Mouse (Mus musculus): Measurements from ENCODE around the gene Slc25a20.
"Not testable (repeated sequence)": the region's sequence is repeated elsewhere in the genome, so short reads cannot be mapped to it uniquely, and the experiment has no call there.

The Slc25a20 gene

DNA sequence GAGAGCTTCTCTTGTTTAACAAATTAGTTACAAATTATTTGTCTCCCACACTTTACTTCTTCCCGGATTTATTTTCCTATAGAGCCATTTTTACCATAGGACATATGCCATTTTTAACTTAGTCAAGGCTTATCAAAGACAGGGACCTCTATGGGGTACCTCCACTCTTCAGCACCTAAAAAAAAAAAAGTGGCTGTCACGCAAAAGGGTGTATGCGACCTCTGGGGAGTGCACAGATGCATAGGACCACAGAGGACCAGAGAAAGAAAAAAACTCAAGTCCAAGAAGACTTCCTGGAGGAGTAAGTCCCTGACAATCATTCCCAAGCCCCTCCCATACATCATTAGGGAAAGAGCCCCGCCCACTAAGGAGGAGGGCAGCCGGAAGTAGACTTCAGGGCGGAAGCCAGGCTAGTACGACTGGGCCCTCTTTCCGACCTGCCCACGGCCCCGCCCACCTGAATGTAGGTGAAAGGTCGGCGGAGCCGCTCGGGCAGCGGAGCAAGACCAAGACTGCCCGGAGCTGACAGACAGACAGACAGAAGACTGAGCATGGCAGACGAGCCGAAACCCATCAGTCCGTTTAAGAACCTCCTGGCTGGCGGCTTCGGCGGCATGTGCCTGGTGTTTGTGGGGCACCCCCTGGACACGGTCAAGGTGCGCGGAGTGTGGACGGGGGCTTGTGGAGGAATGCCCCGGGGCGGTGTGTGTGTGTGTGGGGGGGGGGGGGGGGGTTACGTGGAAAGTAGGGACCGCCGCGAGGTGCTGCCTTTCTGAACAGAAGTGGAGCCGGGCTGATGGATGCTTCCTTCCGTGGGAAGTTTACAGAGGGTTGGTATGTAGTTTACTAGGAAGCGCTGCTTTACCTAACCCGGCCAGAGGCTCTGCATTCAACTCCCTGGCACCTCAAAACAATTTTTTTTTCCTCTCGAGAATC, at the start of gene Slc25a20:
TSS of gene Slc25a20 (plus strand) at position 412 of the 936 bp plus-strand sequence.
- peak; percentile 56; the same call in 1 of the 2 replicates for ATAC-seq (ENCODE audit: insufficient number of reproducible peaks, low FRiP score, low TSS enrichment)

DNA sequence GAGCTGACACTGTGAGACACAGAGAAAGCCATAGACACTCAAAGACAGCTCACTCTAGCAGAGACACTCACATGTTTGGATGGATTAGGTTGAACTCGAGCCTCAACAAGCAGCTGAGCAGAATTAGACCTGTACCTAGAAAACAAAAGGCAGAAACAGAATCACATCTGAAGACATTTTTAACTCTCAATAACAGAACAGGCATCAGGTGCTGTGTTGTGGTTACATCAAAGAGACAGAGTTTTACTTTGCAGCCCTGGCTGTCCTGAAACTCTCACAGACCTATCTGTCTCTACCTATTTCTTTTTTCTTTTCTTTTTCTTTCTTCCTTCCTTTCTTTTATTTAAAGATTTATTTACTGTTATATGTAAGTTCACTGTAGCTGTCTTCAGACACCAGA, 44.6 kb upstream of the Slc25a20 start:
- ATAC-seq (ENCODE audit: insufficient number of reproducible peaks, low FRiP score, low TSS enrichment), result no peak

DNA sequence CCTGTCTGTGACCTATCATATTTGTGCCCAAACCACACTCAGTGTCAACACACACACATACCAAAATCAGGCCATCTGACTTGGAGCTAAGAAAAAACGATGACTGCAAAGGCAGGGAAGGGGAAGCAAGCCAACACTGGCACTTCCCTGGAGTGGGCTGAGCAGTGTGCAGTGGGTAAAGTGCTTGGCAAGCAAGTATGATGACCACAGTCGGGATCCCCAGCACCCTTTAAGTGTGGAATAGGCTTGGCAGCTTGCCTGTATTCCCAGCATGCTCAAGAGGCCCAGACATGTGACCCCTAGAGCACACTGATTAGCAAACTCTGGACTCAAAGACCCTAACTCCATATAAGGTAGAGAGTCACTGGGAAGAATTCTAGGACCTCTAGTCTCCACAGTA, 35.4 kb upstream of the Slc25a20 start:
- no peak for ATAC-seq (ENCODE audit: insufficient number of reproducible peaks, low FRiP score, low TSS enrichment)

DNA sequence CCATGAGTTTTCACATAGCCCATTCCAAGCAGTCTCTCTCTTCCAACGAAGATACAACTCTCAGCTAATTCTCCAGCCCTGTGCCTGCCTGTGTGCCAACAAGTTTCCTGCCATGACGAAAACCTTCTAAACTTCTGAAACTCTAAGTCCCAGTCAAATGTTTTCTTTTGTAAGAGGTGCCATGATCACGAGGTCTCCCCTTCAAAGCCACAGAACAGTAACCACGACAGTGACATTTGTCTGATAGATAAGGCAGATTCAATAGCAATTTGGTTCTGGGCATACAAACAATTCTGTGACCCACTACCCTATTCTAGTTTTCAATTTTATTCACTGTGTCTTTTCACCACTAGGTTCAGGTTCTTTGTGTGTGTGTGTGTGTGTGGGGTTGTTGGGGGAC, 33.7 kb upstream of the Slc25a20 start:
- ATAC-seq (ENCODE audit: insufficient number of reproducible peaks, low FRiP score, low TSS enrichment), result no peak

DNA sequence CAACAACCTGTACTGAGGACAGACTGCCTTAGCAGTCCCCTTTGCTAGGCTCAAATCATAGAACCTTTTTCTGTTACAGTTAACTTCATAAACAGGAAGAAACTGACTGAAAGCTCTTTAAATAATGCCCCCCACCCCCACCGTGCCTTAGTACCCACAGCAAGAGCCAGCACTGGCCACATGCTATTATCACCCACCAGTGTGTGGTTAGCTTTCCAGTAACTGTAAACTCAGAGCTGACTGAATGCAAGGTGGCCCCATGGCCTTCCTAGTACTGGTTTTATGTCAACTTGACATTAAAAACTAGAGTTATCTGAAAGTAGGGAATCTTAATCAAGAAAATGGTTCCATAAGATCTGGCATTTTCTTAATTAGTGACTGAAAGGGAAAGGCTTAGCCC, 31.2 kb upstream of the Slc25a20 start:
- ATAC-seq (ENCODE audit: insufficient number of reproducible peaks, low FRiP score, low TSS enrichment), result no peak

DNA sequence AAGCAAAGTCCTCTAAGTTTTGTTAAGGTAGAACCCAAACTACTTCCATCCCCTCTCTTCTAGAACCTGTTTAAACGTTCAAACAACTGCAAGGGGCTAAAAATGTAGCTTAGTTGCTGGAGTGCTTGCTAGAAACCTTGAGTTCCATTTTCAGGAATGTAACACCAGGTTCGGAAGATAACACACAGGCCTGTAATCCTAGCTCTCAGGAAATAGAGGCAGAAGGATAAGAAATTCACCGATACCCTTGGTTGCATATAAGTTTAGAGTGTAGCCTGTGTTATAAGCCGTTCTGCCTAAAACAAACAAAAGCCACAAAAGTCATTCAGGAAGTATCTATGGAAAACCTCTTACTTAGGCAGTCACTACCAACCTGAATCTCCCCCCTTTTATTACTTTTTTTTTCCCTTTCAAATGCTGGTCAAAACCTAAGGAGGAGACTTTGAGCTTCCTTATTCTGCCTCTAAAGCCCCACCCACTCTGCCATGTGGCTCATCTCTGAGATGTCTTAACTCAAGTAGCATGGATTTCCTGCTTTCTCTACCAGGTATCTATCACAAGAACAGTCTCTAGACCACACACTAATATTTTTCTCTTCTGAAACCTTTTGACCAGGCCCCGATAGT, 30.1 kb upstream of the Slc25a20 start:
- no peak for ATAC-seq (ENCODE audit: insufficient number of reproducible peaks, low FRiP score, low TSS enrichment)

DNA sequence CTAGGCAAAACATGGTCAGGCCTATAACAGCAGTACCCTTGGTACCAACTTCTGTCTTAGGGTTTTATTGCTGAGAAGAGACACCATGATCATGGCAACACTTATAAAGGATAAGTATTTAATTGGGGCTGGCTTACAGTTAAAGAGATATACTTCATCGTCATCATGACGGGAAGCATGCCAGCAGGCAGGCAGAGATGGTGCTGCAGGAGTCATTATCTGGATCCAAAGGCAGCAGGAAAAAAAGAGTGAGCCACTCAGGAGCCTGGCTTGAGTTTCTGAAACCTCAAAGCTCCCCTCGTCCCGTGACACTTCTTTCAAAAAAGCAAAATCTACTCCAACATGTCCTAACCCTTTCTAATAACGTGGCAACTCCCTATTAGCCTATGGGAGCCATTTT, 29.5 kb upstream of the Slc25a20 start:
- ATAC-seq (ENCODE audit: insufficient number of reproducible peaks, low FRiP score, low TSS enrichment), result no peak

DNA sequence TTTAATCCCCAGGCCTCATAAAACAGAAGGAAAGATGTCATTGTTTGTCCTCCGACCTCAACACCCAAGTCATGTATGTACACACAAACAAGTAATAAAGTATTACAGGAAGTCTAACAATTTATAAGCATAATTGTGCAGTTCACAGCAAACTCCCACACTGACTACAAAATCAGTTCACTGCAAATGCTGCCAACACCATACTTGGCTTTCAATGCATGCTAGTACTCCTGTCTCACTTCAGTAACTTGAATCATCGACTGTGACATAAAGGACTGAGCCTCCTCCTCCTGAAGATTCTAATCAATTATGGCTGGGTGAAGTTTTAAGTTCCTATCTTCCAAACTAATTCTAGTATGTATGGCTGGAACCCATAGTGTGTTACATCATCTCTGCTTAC, 28.0 kb upstream of the Slc25a20 start:
- no peak for ATAC-seq (ENCODE audit: insufficient number of reproducible peaks, low FRiP score, low TSS enrichment)

DNA sequence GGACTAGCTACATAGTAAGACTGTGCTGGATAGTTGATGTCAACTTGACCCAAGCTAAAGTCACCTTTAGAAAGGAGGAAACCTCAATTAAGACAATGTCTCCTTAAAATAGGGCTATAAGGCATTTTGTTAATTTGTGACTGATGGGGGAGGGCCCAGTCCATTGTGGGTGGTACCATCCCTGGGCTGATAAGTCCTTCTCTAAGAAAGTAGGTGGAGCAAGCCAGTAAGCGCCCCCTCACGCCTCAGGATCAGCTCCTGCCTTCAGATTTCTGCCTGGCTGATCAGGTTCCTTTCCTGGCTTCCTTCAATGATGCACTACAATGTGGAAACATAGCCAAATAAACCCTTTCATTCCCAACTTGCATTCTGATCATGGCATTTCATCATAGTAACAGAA, 26.5 kb upstream of the Slc25a20 start:
- no peak for ATAC-seq (ENCODE audit: insufficient number of reproducible peaks, low FRiP score, low TSS enrichment)

DNA sequence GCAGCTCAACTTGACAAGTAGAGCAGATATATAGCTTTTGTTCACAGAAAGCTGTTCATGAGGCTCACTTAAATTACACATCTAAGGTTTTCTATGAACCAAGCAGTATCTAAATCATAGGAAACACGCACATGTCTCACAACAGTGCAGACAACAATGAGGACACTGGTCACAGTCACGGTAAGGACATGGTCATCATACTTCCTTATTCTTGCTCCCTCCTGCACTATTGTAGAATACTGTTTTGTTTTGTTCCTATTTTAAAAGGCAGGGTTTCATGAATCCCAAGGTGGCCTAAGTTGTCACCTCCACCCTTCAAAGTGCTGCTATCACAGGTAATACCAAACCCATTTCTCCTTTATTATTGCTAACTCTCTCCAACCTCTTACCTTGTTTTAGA, 22.1 kb upstream of the Slc25a20 start:
- no peak for ATAC-seq (ENCODE audit: insufficient number of reproducible peaks, low FRiP score, low TSS enrichment)

DNA sequence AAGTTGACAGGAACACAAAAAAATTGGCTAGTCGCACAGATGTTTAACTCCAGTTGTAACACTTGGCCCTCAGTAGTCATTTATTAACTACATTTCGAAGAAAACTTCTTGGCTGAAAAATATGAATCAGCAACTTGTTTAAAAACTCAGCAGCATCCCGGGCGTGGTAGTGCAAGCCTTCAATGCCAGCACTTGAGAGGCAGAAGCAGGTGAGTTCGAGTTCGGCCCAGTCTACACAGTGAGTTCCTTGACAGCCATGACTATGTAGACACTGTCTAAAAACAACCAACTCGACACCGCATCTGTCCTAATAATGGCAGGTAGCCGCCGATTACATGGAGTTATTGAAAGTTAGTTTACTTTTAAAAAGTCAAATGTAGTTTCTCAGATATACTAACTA, 13.7 kb upstream of the Slc25a20 start:
- ATAC-seq (ENCODE audit: insufficient number of reproducible peaks, low FRiP score, low TSS enrichment), result no peak

DNA sequence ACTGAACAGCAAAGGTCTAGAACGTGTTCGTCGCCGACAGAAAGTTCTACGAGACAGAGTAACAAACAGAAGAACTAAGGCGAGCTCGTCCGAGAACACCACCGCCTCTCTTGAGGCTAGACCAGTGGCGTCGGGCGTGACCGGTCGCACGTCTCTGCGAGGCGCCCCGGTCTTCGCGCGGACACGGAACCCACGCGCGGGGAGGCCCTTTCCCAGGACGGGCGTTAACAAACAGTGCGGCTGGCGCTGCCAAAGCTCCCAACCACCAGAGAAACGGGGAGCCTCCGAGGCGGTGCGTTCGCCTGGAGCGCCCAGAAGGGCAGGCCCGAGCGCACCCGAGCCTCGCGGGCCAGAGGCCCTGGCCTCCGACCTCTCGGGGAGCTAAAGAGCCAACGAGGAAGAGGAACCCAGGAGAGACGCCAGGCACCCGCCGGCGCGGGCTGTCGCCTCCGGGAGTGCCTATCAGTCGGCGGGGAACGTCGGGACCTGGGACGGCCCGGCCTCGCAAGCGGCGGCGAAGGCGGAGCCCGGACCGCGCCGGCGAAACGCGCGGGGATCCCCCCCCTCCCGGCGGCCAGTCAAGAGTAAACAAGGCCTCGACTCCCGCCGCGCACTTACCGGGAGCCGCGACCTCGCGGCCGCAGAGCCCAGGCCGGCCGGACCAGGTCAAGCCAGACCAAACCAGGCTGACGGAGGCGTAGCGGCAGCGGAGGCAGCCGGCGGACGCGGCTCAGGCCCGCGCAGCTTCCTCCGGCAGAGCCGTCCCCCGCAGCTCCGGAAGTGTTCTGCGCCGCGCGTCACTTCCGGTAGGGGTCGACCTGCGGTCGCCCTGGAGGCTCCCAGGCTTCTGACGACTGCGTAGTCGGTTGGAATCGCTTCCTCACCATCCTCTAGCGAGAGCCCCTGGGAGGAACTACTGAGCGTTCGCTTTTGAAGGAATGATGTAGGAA, 13.0 kb upstream of the Slc25a20 start, which contains the start of gene Arih2:
TSS of gene Arih2 (minus strand) at position 776 of the 950 bp plus-strand sequence.
- peak; percentile 97 for ATAC-seq (ENCODE audit: insufficient number of reproducible peaks, low FRiP score, low TSS enrichment)

DNA sequence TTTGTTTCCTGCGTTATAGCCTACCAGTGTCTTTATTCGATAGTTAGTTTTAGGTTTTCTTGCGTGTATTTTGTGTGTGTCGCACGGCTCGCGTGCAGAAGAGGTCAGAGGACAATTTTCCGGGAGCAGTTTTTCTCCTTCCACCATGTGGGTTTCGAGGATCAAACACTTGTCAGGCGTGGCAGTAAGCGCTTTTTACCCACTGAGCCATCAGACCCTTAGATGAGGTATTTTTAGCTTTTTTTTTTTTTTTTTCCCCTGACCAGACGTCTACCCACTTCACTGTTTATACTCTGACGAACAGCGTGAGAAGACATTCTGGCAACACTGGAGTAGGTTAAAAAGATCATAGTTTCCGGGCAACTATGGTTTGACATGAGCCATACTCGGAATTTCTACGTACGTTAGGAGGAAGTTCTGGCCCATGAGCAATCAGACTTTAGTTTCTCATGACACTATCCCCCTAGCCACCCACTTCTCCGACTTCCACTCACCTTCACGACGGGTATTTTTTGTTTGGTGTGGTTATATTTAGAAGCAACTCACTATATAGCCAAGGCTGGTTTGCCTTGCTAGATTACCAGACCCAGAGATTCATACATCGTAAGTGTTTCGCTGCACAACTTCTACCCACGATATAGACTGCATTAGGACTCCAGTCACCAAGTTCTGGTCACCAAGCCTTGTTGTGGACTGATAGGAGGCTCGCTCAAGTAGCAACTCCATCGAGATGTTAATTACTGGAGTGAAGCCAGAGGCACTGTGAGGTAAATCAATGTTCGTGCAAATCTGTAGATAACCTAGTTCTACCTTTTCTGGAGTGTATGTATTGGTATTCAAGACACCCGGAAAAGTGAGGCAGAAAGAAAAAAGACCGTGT, 12.1 kb upstream of the Slc25a20 start:
- no peak; the same call in 1 of the 2 replicates for ATAC-seq (ENCODE audit: insufficient number of reproducible peaks, low FRiP score, low TSS enrichment)

DNA sequence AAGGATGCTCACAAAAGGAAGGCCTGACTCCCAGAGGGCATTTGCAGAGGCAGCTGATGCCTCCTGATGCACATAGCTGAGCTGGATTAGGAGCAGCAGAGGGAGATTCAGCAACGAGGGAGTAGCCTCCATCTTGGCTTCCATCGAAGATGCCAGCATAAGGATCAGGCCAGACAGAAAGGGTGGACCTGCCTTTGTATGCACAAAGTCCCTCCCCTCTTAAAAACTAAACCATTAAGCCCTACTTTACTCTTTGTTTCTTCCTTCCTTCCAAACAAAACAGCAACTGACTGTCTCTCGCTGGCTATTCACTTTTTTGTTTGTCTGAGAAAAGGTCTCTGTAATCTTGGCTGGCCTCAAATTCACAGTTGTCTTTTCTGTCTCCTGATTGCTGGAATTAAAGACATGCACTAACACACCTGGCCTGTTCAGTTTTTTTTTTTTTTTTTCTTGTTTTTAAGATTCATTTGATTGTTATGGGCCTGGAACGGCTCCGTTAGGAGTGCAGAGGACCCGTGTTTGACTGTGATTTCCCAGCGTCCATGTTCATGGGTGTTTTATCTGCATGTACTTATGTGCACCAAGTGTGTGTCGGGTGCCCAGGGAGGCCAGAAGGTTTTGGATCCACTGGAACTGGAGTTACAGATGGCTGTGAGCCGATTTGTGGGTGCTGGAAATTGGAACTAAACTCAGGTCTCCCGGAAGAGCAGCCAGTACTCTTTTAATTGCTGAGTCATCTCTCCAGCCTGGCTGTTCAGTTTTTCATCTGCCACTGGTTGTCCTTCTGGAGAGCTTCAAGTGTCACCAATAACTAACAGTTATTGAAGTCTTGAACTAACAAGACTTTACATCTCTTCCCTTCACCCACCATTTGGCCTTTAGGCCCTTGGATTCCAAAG, 7.1 kb upstream of the Slc25a20 start:
- ATAC-seq (ENCODE audit: insufficient number of reproducible peaks, low FRiP score, low TSS enrichment), result no peak

DNA sequence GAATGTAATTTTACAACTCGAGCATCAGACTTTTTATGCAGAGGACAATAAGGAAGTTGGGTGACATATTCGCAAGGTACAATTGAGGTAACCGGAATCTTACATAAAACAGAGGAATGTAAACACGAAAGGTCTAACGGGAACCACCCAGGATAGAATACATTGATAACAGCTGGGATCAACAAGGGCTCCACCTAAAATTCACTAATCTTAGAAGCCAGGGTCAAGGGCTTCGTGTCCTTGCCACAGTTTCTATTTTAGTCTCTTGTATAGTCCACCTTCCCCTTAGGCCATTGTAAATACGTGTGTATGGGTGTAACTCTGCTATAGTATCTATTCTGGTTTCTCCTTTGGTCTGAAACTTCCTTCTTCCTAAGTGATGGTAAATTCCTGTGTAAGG, 6.0 kb upstream of the Slc25a20 start:
- not testable (repeated sequence) for ATAC-seq (ENCODE audit: insufficient number of reproducible peaks, low FRiP score, low TSS enrichment)

DNA sequence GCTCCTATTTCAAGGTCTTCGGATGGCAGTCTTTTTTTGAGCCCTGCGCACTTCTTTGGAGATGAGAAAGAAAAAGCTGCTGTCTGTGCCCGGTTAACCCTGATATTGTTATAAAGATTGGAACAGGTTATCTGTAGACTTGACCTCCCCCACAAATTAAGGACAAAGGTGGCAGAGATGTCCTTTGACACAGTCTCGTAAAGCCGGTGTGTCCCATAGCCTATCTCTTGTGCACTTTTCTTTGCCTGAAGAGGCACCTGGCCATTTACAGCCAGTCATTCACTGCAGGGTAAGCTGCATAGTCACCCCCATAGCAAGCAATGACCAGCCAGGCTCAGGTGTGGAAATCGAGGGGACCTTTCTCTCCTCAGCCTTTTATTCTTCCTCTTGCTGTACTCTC, 772 bp downstream of the Slc25a20 start:
- no peak for ATAC-seq (ENCODE audit: insufficient number of reproducible peaks, low FRiP score, low TSS enrichment)

DNA sequence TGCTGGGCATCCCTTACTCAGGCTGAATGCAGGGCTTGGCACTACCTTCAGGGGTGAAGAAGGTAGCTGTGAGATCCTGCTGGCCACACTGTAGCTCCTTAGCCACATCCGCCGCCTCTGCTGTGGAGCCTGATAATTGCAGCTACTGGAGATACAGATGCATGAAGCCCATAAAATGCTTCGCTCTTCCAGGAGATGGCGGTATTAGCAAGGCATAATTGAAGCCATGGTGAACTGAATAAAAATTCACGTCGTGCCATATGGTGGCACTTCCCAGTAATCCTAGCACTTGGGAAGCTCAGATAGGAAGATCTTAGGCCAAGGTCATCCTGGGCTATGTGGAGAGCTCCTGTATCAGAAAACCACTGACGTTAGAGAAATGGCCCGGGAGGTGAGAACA, 8.0 kb downstream of the Slc25a20 start:
- ATAC-seq (ENCODE audit: insufficient number of reproducible peaks, low FRiP score, low TSS enrichment), result no peak

DNA sequence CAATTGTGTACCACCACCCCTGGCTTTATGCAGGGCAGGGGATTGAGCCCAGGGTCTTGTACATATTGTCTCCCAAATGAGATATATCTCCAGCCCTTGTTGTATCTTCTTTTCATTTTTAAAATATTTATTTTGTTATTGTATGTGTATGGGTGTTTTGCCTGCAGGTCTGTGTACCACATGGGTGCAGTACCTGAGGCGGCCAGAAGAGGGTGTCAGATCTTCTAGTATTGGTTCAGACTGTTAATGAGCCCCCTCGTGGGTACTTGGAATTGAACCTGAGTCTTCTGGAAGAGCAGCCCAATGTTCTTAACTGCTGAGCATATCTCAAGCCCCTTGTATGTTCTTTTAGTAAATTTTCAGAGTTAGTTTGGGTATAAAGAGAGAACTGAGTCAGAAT, 11.3 kb downstream of the Slc25a20 start:
- no peak for ATAC-seq (ENCODE audit: insufficient number of reproducible peaks, low FRiP score, low TSS enrichment)

DNA sequence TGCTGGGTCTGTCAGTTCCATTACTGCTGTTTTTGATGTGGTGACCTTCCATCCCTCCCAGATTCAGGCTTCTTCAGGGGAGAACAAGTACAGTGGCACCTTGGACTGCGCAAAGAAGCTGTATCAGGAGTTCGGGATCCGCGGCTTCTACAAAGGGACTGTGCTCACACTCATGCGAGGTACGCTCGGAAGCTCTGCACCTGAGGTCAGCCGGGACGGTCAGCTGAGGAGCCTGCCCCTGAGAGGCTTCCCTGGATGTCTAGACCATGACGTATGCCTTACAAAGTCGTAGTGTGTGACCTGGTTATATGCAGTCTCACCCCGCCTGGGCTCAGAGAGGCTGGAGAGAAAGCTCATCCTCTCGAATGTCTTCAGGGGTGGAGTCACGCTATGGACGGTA, 18.1 kb downstream of the Slc25a20 start:
- ATAC-seq (ENCODE audit: insufficient number of reproducible peaks, low FRiP score, low TSS enrichment), result no peak
